Mouse (Mus musculus) midbrain, embryonic 13.5 days (tissue): ENCODE results near the gene Zfp365. TPM values are rescaled to one million over a fixed set of nuclear protein-coding genes. Genes with fewer than 3 reads are reported as not detected.

Source experiments
- ATAC-seq: fragments of 200-750 bp; cut with Nextera tagmentation; 2 replicates; pipeline ENCODE4 v1.8.0; 2017; ENCODE audit warnings: mild to moderate bottlenecking, moderate TSS enrichment, moderate library complexity
- H3K27ac ChIP-seq: fragments of 300-500 bp; sonication (generic); 2 replicates; pipeline ENCODE4 v1.5.1; 2015; ENCODE audit warnings: inconsistent platforms, mild to moderate bottlenecking, moderate library complexity
- H3K27me3 ChIP-seq: fragments of 300-500 bp; sonication (generic); 2 replicates; pipeline ENCODE4 v1.6.1; 2015; ENCODE audit warnings: mild to moderate bottlenecking, inconsistent platforms
- H3K36me3 ChIP-seq: fragments of 300-500 bp; sonication (generic); 2 replicates; pipeline ENCODE4 v1.6.1; 2015; ENCODE audit warnings: mild to moderate bottlenecking, inconsistent platforms
- H3K4me1 ChIP-seq: fragments of 300-500 bp; sonication (generic); replicated peaks from 2 replicates; pipeline ENCODE4 v1.6.1; 2015; ENCODE audit warnings: inconsistent platforms
- H3K4me2 ChIP-seq: fragments of 300-500 bp; sonication (generic); replicated peaks from 2 replicates; pipeline ENCODE4 v1.6.1; 2015; ENCODE audit warnings: moderate library complexity, mild to moderate bottlenecking, inconsistent platforms
- H3K4me3 ChIP-seq: fragments of 300-500 bp; sonication (generic); replicated peaks from 2 replicates; pipeline ENCODE4 v1.5.1; 2015; ENCODE audit warnings: mild to moderate bottlenecking, inconsistent platforms
- H3K9ac ChIP-seq: fragments of 300-500 bp; sonication (generic); replicated peaks from 2 replicates; pipeline ENCODE4 v1.6.1; 2015; ENCODE audit warnings: mild to moderate bottlenecking, inconsistent platforms
- H3K9me3 ChIP-seq: fragments of 300-500 bp; sonication (generic); 2 replicates; pipeline ENCODE4 v1.6.1; 2016; ENCODE audit warnings: mild to moderate bottlenecking, inconsistent platforms
- WGBS: fragments of 180-500 bp; shearing (Covaris S2); methylation state at CpG from one replicate; pipeline ENCODE4 v1.1.7; 2015; 5-methylcytosine and 5-hydroxymethylcytosine counted together
- polyA plus RNA-seq: library from polyadenylated mRNA; unstranded; fragments of >200 nt; fragmentation: Nextera tagmentation; extraction: Ambion mirVana; gene quantifications from 2 replicates; pipeline ENCODE4 v1.2.1, GENCODE M21; 2015

Gene Zfp365
- polyA plus RNA-seq, 1 experiment from 2014 or later: 2.7 TPM

DNA sequence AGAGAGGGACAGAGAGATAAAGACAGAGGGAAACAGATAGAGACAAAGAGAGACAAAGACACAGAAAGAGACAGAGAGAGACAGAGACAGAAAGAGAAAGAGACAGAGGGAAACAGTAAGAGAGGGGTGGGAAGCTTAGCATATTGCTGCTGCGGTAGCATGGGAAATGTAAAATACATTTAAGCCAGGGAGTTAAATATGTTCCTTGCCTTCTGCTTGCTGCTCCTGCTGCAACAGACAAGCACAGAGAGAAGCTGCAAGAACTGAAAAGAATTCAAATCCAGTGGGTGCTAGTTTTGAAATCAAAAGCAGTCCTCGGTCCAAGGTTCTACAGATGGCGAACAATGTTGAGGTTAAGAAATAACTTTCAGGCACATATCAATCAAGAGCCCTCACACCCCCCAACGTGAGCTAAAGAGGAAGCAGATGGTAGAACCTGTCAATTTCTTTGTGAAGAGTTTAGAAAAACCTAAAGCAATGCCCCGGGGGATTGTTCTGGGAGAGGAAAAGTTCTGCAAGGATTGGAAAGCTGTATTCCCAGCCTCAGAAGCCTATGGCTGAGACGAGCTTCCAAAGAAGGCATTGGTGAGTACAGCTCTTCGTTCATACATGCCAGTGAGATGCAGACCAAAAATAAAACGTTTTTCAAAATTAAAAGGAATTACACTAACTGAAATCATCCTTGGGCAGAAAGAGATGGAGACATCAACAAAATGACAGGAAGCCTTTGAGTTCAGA lies 15.4 kb upstream of the Zfp365 start:
- Histone ChIP-seq H3K36me3 (no peaks in the 10 kb centered on the region), H3K4me3 (no peak overlapping the region), H3K4me1 (no peaks in the 10 kb centered on the region), H3K9ac (no peak overlapping the region), H3K27ac (no peak overlapping the region), H3K27me3 (no peaks in the 10 kb centered on the region), H3K4me2 (no peak overlapping the region), H3K9me3 (no peaks in the 10 kb centered on the region)
- ATAC-seq: no peak
- 76% methylated on average over 8 of the region's 8 CpGs for WGBS

DNA sequence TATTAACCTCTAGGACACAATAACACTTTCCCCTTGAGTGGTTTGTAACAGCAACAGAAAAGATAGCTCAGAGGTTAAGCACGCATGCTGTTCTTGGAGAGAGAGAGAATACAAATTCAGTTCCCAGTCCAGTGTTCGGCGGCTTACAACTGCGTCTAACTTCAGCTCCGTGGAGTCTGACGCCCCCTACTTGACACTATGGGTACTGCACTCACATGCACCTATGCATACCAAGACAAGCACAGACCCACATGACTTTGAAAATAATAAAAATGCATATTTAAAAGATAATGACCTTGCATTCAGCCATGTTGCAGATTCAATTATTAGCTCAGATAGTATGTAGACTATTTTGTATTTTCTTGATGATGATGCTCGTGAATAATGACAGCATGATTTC lies 11.6 kb upstream of the Zfp365 start:
- Histone ChIP-seq H3K27me3 (no peaks in the 10 kb centered on the region), H3K9ac (no peak overlapping the region), H3K4me2 (no peak overlapping the region), H3K9me3 (no peaks in the 10 kb centered on the region), H3K4me3 (no peak overlapping the region), H3K27ac (no peak overlapping the region), H3K4me1 (no peaks in the 10 kb centered on the region), H3K36me3 (no peaks in the 10 kb centered on the region)
- no peak for ATAC-seq
- whole genome bisulfite sequencing: 57% methylated on average over 7 of the region's 7 CpGs

DNA sequence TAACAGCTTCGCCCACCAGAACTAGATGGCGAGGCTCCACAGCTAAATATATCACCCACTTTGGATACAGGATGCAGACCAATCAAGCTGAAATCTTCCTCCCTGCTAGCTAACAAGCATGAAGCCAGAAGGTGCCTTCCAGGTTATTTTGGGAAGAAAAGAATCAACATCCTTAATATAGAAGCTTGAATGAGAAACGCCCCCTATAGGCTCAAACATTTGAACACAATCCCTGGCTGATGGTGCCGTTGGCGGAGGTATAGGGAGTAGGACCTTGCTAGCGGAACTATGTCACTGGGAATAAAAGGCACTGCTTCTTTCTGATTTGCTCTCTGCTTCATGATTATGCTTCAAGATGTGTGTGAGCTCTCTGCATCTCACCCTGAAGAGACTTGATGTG lies 9.3 kb upstream of the Zfp365 start:
- WGBS: 93% methylated on average over 6 of the region's 6 CpGs
- no peak overlapping the region for H3K4me2 ChIP-seq
- no peaks in the 10 kb centered on the region for H3K4me1 ChIP-seq
- no peaks in the 10 kb centered on the region for H3K9me3 ChIP-seq
- no peaks in the 10 kb centered on the region for H3K36me3 ChIP-seq
- no peak overlapping the region for H3K4me3 ChIP-seq
- no peak overlapping the region for H3K9ac ChIP-seq
- no peak for ATAC-seq
- H3K27me3 ChIP-seq: peaks cover 5% of the 10 kb centered on the region; the same call in 1 of the 2 replicates
- no peak overlapping the region for H3K27ac ChIP-seq

DNA sequence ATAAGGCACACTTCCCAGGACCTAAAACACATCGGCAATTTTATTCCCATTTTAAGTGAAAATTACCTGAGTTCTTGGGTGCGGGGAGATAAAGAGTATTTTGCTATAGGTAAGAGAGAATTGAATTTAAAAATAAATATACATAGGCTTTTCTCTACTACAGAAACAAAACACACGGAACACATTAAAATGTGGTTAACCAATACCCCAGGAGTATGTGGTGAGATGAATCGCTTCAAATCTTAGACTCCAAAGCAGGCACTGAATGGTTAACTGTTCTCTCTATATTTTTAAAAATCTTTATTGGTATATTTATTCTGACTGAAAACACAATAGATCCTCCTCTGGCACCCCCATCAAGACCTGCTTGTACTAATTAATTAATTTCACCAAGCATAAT lies 7.2 kb upstream of the Zfp365 start:
- Histone ChIP-seq H3K27me3 (peaks cover 17% of the 10 kb centered on the region), H3K4me2 (no peak overlapping the region), H3K4me1 (no peaks in the 10 kb centered on the region), H3K27ac (no peak overlapping the region), H3K4me3 (no peak overlapping the region), H3K36me3 (no peaks in the 10 kb centered on the region), H3K9me3 (no peaks in the 10 kb centered on the region), H3K9ac (no peak overlapping the region)
- 94% methylated on average over 4 of the region's 4 CpGs for WGBS
- ATAC-seq: no peak

DNA sequence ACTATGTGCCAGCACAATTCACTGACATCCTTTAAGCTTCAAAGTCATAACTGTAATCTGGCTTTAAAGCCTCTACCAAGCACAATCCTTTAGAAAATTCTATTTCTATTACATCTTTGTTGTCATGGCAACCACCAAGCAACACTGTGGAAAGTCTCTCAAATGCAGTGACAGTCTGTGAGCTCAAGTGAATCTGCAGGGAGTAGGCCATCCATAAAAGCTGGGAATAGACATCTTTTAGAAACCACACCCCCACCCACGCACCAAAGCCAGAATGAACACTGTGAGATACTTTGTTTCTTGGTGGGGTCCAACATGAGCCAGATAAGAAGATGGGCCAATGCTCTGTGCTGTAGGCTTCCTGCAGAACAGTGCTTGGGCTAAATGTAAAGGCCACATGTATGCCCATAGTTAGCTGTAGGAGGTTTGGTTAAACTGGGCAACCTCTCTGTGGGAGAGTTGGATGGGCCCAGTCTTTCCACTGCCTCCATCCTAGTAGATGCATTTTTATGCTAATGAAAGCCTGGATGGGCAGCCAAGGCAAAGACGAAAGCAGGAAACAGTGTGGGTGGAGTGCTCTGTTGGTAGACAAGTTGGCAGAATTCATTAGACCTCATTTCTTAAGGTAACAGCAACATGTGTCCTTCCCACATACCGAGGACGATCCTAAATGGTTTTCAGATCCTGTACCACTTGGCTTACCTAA lies 5.9 kb upstream of the Zfp365 start:
- Histone ChIP-seq H3K9me3 (no peaks in the 10 kb centered on the region), H3K4me1 (no peaks in the 10 kb centered on the region), H3K36me3 (no peaks in the 10 kb centered on the region), H3K4me2 (no peak overlapping the region), H3K27ac (no peak overlapping the region), H3K27me3 (peaks cover 30% of the 10 kb centered on the region), H3K9ac (no peak overlapping the region), H3K4me3 (no peak overlapping the region)
- ATAC-seq: no peak
- 73% methylated on average over 4 of the region's 4 CpGs for WGBS

DNA sequence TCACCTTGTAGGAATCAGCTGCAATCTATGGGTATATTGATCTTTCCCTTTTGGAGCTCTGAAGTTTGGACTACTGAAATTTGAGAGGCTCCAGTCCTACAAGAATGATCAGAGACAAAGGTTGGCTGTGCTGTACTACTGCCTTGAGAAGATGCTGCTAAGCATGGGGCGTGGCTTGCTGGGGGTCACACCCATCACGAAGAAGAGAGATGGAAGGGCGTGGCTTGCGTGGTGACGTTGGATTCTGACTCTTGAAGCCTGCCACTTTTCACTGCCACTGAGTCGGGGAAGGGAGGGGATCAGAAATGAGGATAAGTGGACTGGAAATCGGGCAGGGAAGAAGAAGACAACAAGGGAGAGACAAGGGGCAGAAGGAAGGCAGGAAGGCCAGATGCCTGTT lies 4.9 kb upstream of the Zfp365 start:
- no peak overlapping the region for H3K27ac ChIP-seq
- ATAC-seq: no peak
- no peak overlapping the region for H3K9ac ChIP-seq
- 71% methylated on average over 7 of the region's 7 CpGs for WGBS
- H3K27me3 ChIP-seq: peaks cover 35% of the 10 kb centered on the region
- H3K4me2 ChIP-seq: no peak overlapping the region
- no peak overlapping the region for H3K4me3 ChIP-seq
- no peaks in the 10 kb centered on the region for H3K9me3 ChIP-seq
- H3K36me3 ChIP-seq: no peaks in the 10 kb centered on the region
- H3K4me1 ChIP-seq: peaks cover 6% of the 10 kb centered on the region; the same call in 1 of the 2 replicates

DNA sequence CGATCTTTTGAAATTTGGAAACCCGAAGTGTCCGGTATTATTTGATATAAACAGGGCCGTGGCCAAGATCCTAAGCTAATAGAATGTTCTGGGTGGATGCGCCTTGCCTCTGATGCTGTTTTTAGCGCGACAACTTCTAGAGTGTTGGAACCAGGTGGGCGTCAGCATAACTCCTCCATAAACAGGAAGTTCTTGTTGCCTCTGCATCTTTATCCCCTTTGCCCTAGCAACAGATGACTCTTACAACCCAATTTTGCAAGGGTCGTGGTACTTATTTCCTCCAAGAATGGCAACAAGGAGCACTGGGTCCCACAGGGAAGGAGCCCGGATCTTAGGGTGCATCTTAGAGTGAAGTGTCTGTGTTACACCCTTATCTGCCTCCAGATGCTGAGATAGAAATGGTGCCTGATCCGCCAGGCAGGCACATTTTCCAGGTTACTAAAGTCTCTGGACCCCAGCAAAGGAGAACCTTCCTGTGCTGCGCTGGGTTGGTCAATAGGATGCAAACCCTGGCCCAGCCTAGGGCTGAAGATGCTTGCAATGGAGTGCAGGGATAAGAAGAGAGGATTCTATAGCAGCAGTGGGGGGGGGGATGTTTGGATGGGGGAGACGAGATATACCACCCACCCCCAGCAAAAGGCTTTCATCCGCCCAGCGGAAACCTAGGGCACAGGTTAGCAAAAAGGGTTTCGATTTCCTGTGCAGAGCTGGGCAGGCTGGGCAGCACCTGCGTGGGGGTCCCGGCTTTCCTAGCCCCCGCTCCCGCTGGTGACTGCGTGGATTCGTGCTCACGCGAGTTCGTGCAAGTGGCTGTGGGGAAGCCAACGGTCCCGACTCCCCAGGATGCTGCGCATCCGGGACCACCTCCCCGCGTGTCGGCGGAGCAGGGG lies 770 bp downstream of the Zfp365 start:
- 18% methylated on average over 33 of the region's 33 CpGs for WGBS
- Histone ChIP-seq H3K9ac (peak overlapping the region; percentile 68), H3K4me1 (peaks cover 12% of the 10 kb centered on the region), H3K27ac (no peak overlapping the region), H3K4me2 (peak overlapping the region; percentile 73), H3K4me3 (peak overlapping the region; percentile 58), H3K9me3 (no peaks in the 10 kb centered on the region; the same call in 1 of the 2 replicates), H3K27me3 (peaks cover 83% of the 10 kb centered on the region), H3K36me3 (0 out of 2 replicates have a peak, but pooled peaks cover 3% of the 10 kb centered on the region)
- ATAC-seq: peak; percentile 71

DNA sequence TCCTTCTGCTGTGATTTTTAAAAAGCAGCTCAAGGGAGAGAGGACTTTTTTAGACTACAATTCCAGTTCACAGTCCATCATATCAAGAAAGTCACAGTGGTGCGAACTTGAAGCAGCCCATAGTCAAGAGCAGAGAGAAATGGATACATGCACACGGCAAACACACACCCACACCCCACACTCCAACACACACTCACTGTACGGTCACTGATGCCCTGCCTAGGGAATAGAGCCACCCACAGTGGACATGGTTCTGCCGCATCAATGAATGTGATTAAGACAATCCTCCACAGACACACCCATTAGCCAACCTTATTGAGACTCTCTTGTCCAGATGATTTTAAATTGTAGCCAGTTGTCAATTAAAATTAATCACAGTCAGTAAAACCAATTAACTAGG lies 4.5 kb downstream of the Zfp365 start:
- H3K36me3 ChIP-seq: 0 out of 2 replicates have a peak, but pooled peaks cover 3% of the 10 kb centered on the region
- no peak for ATAC-seq
- peaks cover 10% of the 10 kb centered on the region for H3K4me1 ChIP-seq
- WGBS: 94% methylated on average over 4 of the region's 4 CpGs
- no peak overlapping the region for H3K4me3 ChIP-seq
- no peak overlapping the region for H3K27ac ChIP-seq
- no peak overlapping the region for H3K9ac ChIP-seq
- H3K27me3 ChIP-seq: peaks cover 92% of the 10 kb centered on the region
- no peaks in the 10 kb centered on the region; the same call in 1 of the 2 replicates for H3K9me3 ChIP-seq
- no peak overlapping the region for H3K4me2 ChIP-seq

DNA sequence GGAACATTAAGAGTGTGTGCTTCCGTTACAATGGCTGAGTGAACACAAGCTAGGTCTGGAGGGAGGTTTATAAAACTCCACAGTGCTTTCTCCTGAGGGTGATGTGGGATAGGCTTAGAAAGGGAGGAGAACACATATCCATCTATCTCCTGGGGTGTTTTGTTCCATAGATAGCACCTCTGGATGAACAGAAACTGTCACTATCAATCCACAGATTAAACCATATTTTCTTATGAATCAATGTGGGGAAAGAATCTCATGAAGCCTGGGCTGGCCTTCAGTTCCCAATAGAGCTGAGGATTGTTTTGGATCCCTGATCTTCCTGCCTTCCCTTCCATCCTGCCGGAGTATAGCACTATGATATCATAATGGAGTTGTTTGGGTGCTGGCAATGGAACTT lies 5.5 kb downstream of the Zfp365 start:
- H3K27me3 ChIP-seq: peaks cover 93% of the 10 kb centered on the region
- H3K9ac ChIP-seq: no peak overlapping the region
- ATAC-seq: no peak
- H3K4me1 ChIP-seq: peaks cover 5% of the 10 kb centered on the region
- no peak overlapping the region for H3K27ac ChIP-seq
- 83% methylated on average over 2 of the region's 2 CpGs for WGBS
- 0 out of 2 replicates have a peak, but pooled peaks cover 3% of the 10 kb centered on the region for H3K36me3 ChIP-seq
- H3K9me3 ChIP-seq: no peaks in the 10 kb centered on the region; the same call in 1 of the 2 replicates
- H3K4me3 ChIP-seq: no peak overlapping the region
- H3K4me2 ChIP-seq: no peak overlapping the region

DNA sequence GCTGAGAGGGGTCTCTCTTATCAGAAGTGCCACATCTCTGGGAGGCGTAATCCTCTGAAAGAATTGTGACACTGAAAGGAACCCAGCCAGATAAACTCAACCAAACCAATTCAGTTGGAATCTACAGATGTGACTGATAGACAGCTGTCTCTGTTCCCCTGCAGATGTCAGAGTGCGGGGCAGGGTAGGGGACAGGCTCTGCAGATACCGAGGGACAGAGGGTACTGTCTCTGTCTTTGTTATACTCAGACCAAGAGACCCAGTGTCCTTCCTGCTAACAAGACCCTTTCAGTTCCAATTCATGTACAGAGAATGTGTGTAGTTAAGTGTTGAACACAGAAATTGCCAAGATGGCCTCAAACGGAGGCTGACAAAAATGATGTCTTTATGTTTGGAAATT lies 6.4 kb downstream of the Zfp365 start:
- 75% methylated on average over 4 of the region's 4 CpGs for WGBS
- Histone ChIP-seq H3K4me2 (no peak overlapping the region), H3K36me3 (0 out of 2 replicates have a peak, but pooled peaks cover 3% of the 10 kb centered on the region), H3K4me1 (peaks cover 6% of the 10 kb centered on the region; the same call in 1 of the 2 replicates), H3K9me3 (no peaks in the 10 kb centered on the region; the same call in 1 of the 2 replicates), H3K27me3 (peaks cover 85% of the 10 kb centered on the region), H3K27ac (no peak overlapping the region), H3K9ac (no peak overlapping the region), H3K4me3 (no peak overlapping the region)
- ATAC-seq: no peak

DNA sequence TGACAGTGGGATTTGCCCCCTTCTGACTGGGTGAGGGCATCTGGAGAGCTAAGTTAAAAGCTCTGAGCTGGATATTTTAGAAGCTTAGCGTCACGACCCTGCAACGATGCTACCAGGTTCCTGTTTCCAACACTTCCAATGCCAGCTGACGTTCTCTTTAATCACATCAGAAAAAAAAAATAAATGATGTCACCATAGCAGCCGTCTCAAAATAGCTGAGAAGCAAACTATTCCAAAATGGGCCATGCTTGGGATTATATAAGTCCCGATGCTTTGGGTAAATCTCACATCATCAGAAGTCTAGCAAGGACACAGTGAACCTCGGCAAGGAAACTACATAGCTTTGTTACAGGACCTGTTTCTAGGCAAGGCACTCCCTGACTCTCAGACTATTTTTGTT lies 9.1 kb downstream of the Zfp365 start:
- no peaks in the 10 kb centered on the region for H3K36me3 ChIP-seq
- H3K9ac ChIP-seq: no peak overlapping the region
- H3K27ac ChIP-seq: no peak overlapping the region
- H3K27me3 ChIP-seq: peaks cover 83% of the 10 kb centered on the region
- 78% methylated on average over 7 of the region's 7 CpGs for WGBS
- ATAC-seq: no peak
- H3K4me1 ChIP-seq: peaks cover 6% of the 10 kb centered on the region; the same call in 1 of the 2 replicates
- H3K4me2 ChIP-seq: no peak overlapping the region
- no peak overlapping the region for H3K4me3 ChIP-seq
- no peaks in the 10 kb centered on the region; the same call in 1 of the 2 replicates for H3K9me3 ChIP-seq
